Mouse (Mus musculus) liver, postnatal 0 days (tissue): ENCODE measurements around the gene Gm17428.

ENCODE experiments used
- CTCF ChIP-seq: sonication (generic); IDR thresholded peaks from 2 replicates; pipeline ENCODE4 v1.5.1; 2016; ENCODE audit warnings: antibody characterized with exemption, low read depth
- EP300 ChIP-seq: IDR thresholded peaks from 2 replicates; pipeline ENCODE4 v1.6.1; 2016; ENCODE audit warnings: antibody characterized with exemption, low read depth, mild to moderate bottlenecking

GRCm38 (mm10) chr14:54930431-54930830 lies 46.3 kb upstream of the Gm17428 start:
- no peak for TF ChIP-seq CTCF
- no peak for TF ChIP-seq EP300
